Mouse (Mus musculus) MEL (cell line): ENCODE results near the gene Fxr1. TPM values are rescaled to one million over a fixed set of nuclear protein-coding genes. Genes with fewer than 3 reads are reported as not detected.

ENCODE experiments used
- DNase-seq: peaks from one replicate; pipeline ENCODE4 v3.0.0; 2011; ENCODE audit warnings: low read depth, low spot score
- H3K27ac ChIP-seq: 2 replicates; pipeline ENCODE4 v1.5.1; 2012; ENCODE audit warnings: low read depth, mild to moderate bottlenecking, control low read depth, low read length, moderate library complexity; ENCODE audit not compliant: control insufficient read depth
- H3K27me3 ChIP-seq, 2 experiments: fragments of 150-350 bp in 1 of 2; sonication (generic) in 1 of 2; 2 replicates each; pipeline ENCODE4 v1.6.1; 2012; ENCODE audit warnings: low read length in 2 of 2, mild to moderate bottlenecking in 2 of 2, improper control_type of control experiment in 1 of 2, moderate library complexity in 1 of 2; ENCODE audit not compliant: insufficient read depth in 2 of 2, control insufficient read depth in 1 of 2
- H3K36me3 ChIP-seq, 2 experiments: 2 replicates each; pipeline ENCODE4 v1.6.1; 2012 to 2014; ENCODE audit warnings: low read length in 2 of 2, improper control_type of control experiment in 1 of 2, inconsistent platforms in 1 of 2, mild to moderate bottlenecking in 1 of 2; ENCODE audit not compliant: insufficient read depth in 2 of 2, control insufficient read depth in 1 of 2
- H3K4me1 ChIP-seq, 2 experiments: fragments of 150-350 bp in 1 of 2; sonication (generic) in 1 of 2; 2 replicates each; pipeline ENCODE4 v1.6.1; 2012; ENCODE audit warnings: low read length in 2 of 2, improper control_type of control experiment in 1 of 2, mild to moderate bottlenecking in 1 of 2; ENCODE audit not compliant: insufficient read depth in 2 of 2, control insufficient read depth in 1 of 2
- H3K4me3 ChIP-seq, 2 experiments: fragments of 150-350 bp in 1 of 2; sonication (generic) in 1 of 2; 2 replicates each; pipeline ENCODE4 v1.5.1; 2012; ENCODE audit warnings: low read depth in 2 of 2, low read length in 2 of 2, mild to moderate bottlenecking in 2 of 2, moderate library complexity in 2 of 2, control low read depth in 1 of 2, improper control_type of control experiment in 1 of 2; ENCODE audit not compliant: control insufficient read depth in 1 of 2, insufficient read depth in 1 of 2
- H3K79me2 ChIP-seq: 2 replicates; pipeline ENCODE4 v1.6.1; 2012; ENCODE audit warnings: mild to moderate bottlenecking, low read length, moderate library complexity; ENCODE audit not compliant: control insufficient read depth, poor library complexity, insufficient read depth
- H3K9ac ChIP-seq: 2 replicates; pipeline ENCODE4 v1.6.1; 2012; ENCODE audit warnings: low read depth, mild to moderate bottlenecking, control low read depth, low read length, moderate library complexity; ENCODE audit not compliant: control insufficient read depth, poor library complexity, severe bottlenecking
- H3K9me3 ChIP-seq: fragments of 150-350 bp; sonication (generic); replicated peaks from 2 replicates; pipeline ENCODE4 v1.6.1; 2012; ENCODE audit warnings: mild to moderate bottlenecking, low read length, improper control_type of control experiment, moderate library complexity; ENCODE audit not compliant: insufficient read depth
- CHD1 ChIP-seq: IDR thresholded peaks from 2 replicates; pipeline ENCODE4 v1.6.1; 2012; ENCODE audit warnings: low read depth, mild to moderate bottlenecking, inconsistent platforms, low read length, improper control_type of control experiment
- ELF1 ChIP-seq: IDR thresholded peaks from 2 replicates; pipeline ENCODE4 v1.6.1; 2014; ENCODE audit warnings: low read depth, mild to moderate bottlenecking, inconsistent platforms, low read length, improper control_type of control experiment, moderate library complexity
- EP300 ChIP-seq, 2 experiments: IDR thresholded peaks; 2 replicates each; pipeline ENCODE4 v1.6.1; 2011; ENCODE audit warnings: improper control_type of control experiment in 2 of 2, low read length in 2 of 2, low read depth in 1 of 2, mild to moderate bottlenecking in 1 of 2
- ETS1 ChIP-seq: IDR thresholded peaks from 2 replicates; pipeline ENCODE4 v1.6.1; 2012; ENCODE audit warnings: low read depth, mild to moderate bottlenecking, inconsistent platforms, low read length, improper control_type of control experiment, moderate library complexity
- GATA1 ChIP-seq: IDR thresholded peaks from 2 replicates; pipeline ENCODE4 v1.6.1; 2011; ENCODE audit warnings: low read depth, low read length, improper control_type of control experiment
- HCFC1 ChIP-seq: IDR thresholded peaks from 2 replicates; pipeline ENCODE4 v1.6.1; 2012; ENCODE audit warnings: low read depth, mild to moderate bottlenecking, inconsistent platforms, low read length, improper control_type of control experiment, moderate library complexity
- MXI1 ChIP-seq: IDR thresholded peaks from 2 replicates; pipeline ENCODE4 v1.6.1; 2011; ENCODE audit warnings: mild to moderate bottlenecking, low read depth, low read length, improper control_type of control experiment
- NELFE ChIP-seq: IDR thresholded peaks from 2 replicates; pipeline ENCODE4 v1.6.1; 2011; ENCODE audit warnings: low read depth, low read length, improper control_type of control experiment
- NRF1 ChIP-seq: IDR thresholded peaks from 2 replicates; pipeline ENCODE4 v1.6.1; 2014; ENCODE audit warnings: low read depth, mild to moderate bottlenecking, inconsistent platforms, low read length, improper control_type of control experiment, moderate library complexity; ENCODE audit not compliant: poor library complexity, insufficient read depth, severe bottlenecking
- POLR2AphosphoS2 ChIP-seq: IDR thresholded peaks from 2 replicates; pipeline ENCODE4 v1.6.1; 2011; ENCODE audit warnings: low read length, improper control_type of control experiment
- POLR2AphosphoS5 ChIP-seq: IDR thresholded peaks from 2 replicates; pipeline ENCODE4 v1.6.1; 2012; ENCODE audit warnings: low read depth, borderline replicate concordance, mild to moderate bottlenecking, inconsistent platforms, low read length, moderate library complexity, mixed read lengths
- RCOR1 ChIP-seq: IDR thresholded peaks from 2 replicates; pipeline ENCODE4 v1.6.1; 2012; ENCODE audit warnings: low read depth, mild to moderate bottlenecking, inconsistent platforms, low read length, improper control_type of control experiment
- SIN3A ChIP-seq: IDR thresholded peaks from 2 replicates; pipeline ENCODE4 v1.6.1; 2012; ENCODE audit warnings: low read length, improper control_type of control experiment, inconsistent platforms
- TAL1 ChIP-seq: IDR thresholded peaks from 2 replicates; pipeline ENCODE4 v1.6.1; 2012; ENCODE audit warnings: mild to moderate bottlenecking, inconsistent platforms, low read length, moderate library complexity, mixed read lengths
- USF1 ChIP-seq: IDR thresholded peaks from 2 replicates; pipeline ENCODE4 v1.6.1; 2014; ENCODE audit warnings: low read depth, mild to moderate bottlenecking, inconsistent platforms, low read length, improper control_type of control experiment, moderate library complexity
- ZKSCAN1 ChIP-seq: IDR thresholded peaks from 2 replicates; pipeline ENCODE4 v1.6.1; 2012; ENCODE audit warnings: low read depth, mild to moderate bottlenecking, inconsistent platforms, low read length, improper control_type of control experiment, moderate library complexity
- ZMIZ1 ChIP-seq: IDR thresholded peaks from 2 replicates; pipeline ENCODE4 v1.6.1; 2012; ENCODE audit warnings: low read depth, mild to moderate bottlenecking, inconsistent platforms, low read length, improper control_type of control experiment, moderate library complexity
- polyA plus RNA-seq, 2 experiments: library from polyadenylated mRNA; stranded (reverse) in 1 of 2; unstranded in 1 of 2; fragments of >175 nt in 1 of 2; fragments of >200 nt in 1 of 2; gene quantifications; 2 replicates each; pipeline versions ENCODE4 v1.2.1 to v1.2.4; 2012; ENCODE audit warnings: low replicate concordance in 2 of 2, low read depth in 1 of 2; ENCODE audit not compliant: insufficient read length in 2 of 2, insufficient read depth in 1 of 2, missing spikeins in 1 of 2
- total RNA-seq: library from RNA; depleted of rRNA; stranded (reverse); fragments of 300-350 nt; gene quantifications from 2 replicates; pipeline ENCODE4 v1.2.3, GENCODE M21; 2012

The Fxr1 gene
- total and polyA plus RNA-seq, 3 experiments: 92.8 to 123 (median 98.3) TPM

DNA sequence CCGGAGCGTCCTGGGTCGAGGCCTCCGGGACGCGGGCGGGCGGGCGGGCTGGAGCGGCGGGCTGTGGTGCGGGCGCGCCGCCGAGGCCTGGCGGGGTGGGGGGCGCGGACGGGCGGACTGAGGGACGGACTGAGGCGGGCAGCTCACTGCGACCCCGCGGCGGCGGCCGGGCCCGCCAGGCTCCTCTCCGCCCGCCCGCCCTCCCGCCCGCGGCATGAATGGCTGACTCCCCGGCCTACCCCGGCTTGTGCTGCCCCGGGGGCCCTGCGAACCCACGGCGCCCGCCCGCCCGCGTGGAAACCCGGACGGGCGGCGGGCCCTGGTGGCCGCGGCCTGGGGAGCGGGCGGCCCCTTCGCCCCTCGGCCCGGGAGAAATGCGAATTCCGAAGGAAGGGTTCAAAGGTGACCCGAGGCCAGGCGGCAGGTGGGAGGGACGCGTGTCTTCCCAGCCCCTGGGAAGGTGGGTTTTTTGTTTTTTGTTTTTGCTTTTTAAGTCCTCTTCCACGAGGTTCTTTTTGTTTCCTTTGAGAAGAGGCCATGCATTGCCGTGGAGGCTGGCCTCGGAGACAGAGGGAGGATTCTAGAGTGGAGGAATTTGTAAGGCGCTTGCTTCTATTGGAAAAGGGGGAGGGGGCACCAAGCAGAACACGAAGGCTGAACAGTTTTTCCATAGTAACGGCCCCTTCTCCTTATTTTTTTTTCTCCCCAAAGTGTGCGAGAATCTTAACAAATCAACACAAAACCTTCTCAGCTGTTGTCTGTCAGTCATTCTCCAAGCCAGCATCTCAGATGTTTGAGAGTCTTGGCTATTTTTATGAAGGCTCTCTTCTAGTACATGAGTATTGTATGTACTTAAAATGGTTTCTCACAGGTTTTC lies 877 bp downstream of the Fxr1 start:
- H3K27ac ChIP-seq: peak overlapping the region; percentile 69
- DNase-seq: no peak

DNA sequence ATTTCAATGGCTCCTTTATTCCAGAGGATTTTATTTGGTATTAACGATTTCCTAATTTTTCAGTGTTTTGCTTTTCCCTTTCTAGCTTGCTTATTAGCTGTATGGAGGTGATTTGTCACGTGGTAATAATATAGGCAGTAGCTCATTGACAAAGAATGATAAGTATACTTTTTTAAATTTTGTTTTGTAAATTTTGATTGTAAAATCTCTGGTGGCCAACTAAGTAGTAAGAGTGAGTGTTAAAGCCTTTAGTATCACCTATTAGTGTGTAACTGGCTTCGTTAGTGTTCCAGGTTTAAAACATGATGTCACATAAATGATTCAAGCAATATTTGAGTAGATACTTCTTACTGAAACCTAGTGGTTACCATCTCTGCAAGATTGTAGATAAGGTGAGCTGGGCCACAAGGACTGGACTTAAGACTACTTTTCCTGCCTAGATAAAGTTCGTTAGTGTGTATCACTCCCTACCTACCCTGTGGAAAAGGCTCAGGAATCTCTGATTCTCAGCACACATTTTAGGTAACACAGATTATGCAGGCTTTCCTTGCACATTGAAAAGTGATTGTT lies 1.6 kb downstream of the Fxr1 start:
- no peak for TF ChIP-seq NELFE
- peak; percentile 17; the same call in 1 of the 2 replicates for TF ChIP-seq RCOR1
- peak; percentile 45; the same call in 1 of the 2 replicates for TF ChIP-seq GATA1
- no peak for TF ChIP-seq HCFC1
- peak; percentile 38 to 40; a peak in 3 of 4 replicates for TF ChIP-seq EP300 (IDR thresholded peaks at IDR 0.05; ENCODE audit: low read depth in 1 of 2, low read length in 2 of 2)
- TF ChIP-seq POLR2AphosphoS2: no peak
- no peak for TF ChIP-seq ETS1
- 0 out of 2 replicates have a peak, but pooled peaks have one; percentile 36 for TF ChIP-seq MXI1
- peak; percentile 66 for TF ChIP-seq USF1
- no peak for TF ChIP-seq TAL1
- TF ChIP-seq POLR2AphosphoS5: no peak
- no peak for TF ChIP-seq ZKSCAN1
- peak; percentile 59; the same call in 1 of the 2 replicates for TF ChIP-seq SIN3A
- TF ChIP-seq ELF1: no peak
- no peak for TF ChIP-seq CHD1
- Histone ChIP-seq H3K9me3 (no peaks in the 10 kb centered on the region), H3K4me3 (peak overlapping the region in 1 of 2 experiments; percentile 97; a peak in 2 of 4 replicates), H3K79me2 (peaks cover 57% of the 10 kb centered on the region), H3K27me3 (no peaks in the 10 kb centered on the region), H3K4me1 (peaks cover 18 to 19% of the 10 kb centered on the region in 2 experiments), H3K9ac (peak overlapping the region; percentile 100), H3K36me3 (peaks cover 2 to 41% of the 10 kb centered on the region in 2 experiments; a peak in 3 of 4 replicates), H3K27ac (no peak overlapping the region)
- peak; percentile 47 for DNase-seq

More for the DNA sequence above, 877 bp downstream of the Fxr1 start:
- Histone ChIP-seq H3K4me3 (peak overlapping the region; percentile 95 to 97), H3K4me1 (peaks cover 17 to 18% of the 10 kb centered on the region in 2 experiments), H3K27me3 (no peaks in the 10 kb centered on the region), H3K9ac (peak overlapping the region; percentile 100), H3K36me3 (peaks cover 2 to 36% of the 10 kb centered on the region in 2 experiments; a peak in 3 of 4 replicates), H3K79me2 (peaks cover 52% of the 10 kb centered on the region), H3K9me3 (no peaks in the 10 kb centered on the region)
- TF ChIP-seq CHD1: peak; percentile 28; the same call in 1 of the 2 replicates
- TF ChIP-seq ZMIZ1: no peak
- 0 out of 2 replicates have a peak, but pooled peaks have one; percentile 13 for TF ChIP-seq MXI1
- no peak for TF ChIP-seq NRF1
